Mouse (Mus musculus) E14TG2a.4 (cell line): Measurements from ENCODE around the gene Slc39a3.

Experiments
- CTCF ChIP-seq: conservative IDR thresholded peaks from 2 replicates; pipeline ENCODE4 v1.5.1; 2014; ENCODE audit warnings: low read length
- NANOG ChIP-seq: IDR thresholded peaks from 2 replicates; pipeline ENCODE4 v1.6.1; 2014; ENCODE audit warnings: borderline replicate concordance, low read length, mixed read lengths
- POU5F1 ChIP-seq: IDR thresholded peaks from 2 replicates; pipeline ENCODE4 v1.6.1; 2014; ENCODE audit warnings: low read length, borderline replicate concordance

GRCm38 (mm10) chr10:81006005-81006677, 31.1 kb downstream of the Slc39a3 start:
- no peak for TF ChIP-seq CTCF
- no peak for TF ChIP-seq NANOG
- no peak for TF ChIP-seq POU5F1
